Mouse (Mus musculus) left cerebral cortex, adult 8-10 months (tissue): ENCODE data around the gene Prrg2. TPM values are rescaled to one million over a fixed set of nuclear protein-coding genes. Genes with fewer than 3 reads are reported as not detected.

Source experiments
- DNase-seq, 2 experiments: peaks; one replicate each; pipeline ENCODE4 v3.0.0; 2022; ENCODE audit warnings: low spot score in 2 of 2
- total RNA-seq, 4 experiments: library from RNA; stranded (reverse); gene quantifications; 2 replicates each; pipeline ENCODE4 v1.2.4; 2022

The Prrg2 gene
- total RNA-seq, 4 experiments from 2014 or later: 6.7 to 11.5 (median 8.2) TPM

DNA sequence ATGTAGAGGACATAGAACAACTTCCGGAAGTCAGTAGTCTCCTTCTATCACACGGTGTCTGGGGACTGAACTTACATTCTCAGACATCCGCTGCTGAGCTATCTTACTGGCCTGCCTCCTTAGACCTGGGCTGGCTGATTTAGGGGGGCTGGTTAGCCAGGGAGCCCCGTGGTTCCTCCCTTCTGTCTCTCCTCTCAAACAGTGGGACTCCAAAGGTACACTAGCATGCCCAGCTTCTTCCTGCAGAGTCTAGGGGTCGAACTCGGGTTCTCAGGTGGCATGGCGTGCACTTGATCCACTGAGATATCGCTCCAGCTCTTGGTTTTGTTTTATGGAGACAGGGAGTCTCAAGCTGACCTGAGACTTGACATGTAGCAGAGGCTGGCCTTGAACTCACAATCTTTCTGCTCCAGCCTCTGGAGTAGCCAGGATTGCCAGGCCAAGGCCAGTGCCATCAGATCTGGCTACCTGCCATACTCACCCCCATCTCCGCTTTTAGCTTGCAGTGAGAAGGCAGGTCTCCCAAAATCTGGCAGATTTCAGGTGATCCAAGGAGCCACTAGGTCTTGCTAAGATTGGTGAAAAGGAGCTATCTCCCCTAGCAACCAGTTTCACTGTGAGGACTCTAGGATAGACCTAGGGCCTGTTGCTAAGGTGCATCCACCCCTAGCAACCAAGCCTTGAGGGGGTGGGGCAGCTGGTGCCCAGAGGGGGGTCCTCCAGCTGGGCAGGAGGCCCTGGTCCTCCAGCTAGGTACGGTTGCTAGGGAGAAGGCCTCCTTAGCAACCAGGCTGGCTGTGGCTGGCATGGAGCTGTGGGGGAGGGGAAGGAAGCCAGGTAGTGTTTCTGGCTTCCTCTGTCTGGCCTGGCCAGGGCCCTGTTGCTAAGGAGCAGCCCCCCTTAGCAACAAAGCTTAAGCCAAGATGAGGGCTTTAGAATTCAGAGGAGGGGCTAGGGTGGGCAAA, 3.6 kb downstream of the Prrg2 start:
- DNase-seq: no peak

GRCm38 (mm10) chr7:45056972-45057348, 5.5 kb downstream of the Prrg2 start:
- no peak for DNase-seq

- DNase-seq: no peak
Observed at GRCm38 (mm10) chr7:45056329-45056971, 6.0 kb downstream of the Prrg2 start.

DNA sequence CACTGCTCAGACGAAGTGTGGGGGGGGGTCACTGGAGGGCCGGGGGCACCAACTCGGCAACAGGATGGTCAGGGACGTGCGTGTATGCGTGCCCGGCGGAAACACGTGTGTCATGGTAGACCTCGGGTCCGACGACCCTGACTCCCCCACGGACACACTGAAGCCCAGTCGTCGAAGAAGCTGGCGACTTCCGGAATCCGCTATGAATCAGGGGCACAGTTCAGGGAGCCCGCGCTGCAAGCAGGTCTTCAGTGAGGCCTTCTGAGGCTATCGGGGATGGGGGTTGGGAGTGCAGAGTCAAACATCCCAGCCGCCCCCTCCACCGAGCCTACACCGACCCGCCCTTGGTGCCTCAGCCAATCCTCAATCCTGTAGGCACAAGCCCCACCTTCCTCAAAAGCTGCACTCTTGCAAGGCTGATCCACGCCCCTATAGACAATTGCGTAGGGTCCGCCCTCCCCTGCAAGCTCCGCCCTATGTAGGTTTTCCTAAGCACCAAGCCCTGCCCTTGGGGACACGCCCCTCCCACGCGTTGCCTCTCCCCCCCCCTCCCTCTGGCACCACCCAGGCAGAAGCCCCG, 8.5 kb downstream of the Prrg2 start:
- DNase-seq: peak; percentile 70 to 98

DNA sequence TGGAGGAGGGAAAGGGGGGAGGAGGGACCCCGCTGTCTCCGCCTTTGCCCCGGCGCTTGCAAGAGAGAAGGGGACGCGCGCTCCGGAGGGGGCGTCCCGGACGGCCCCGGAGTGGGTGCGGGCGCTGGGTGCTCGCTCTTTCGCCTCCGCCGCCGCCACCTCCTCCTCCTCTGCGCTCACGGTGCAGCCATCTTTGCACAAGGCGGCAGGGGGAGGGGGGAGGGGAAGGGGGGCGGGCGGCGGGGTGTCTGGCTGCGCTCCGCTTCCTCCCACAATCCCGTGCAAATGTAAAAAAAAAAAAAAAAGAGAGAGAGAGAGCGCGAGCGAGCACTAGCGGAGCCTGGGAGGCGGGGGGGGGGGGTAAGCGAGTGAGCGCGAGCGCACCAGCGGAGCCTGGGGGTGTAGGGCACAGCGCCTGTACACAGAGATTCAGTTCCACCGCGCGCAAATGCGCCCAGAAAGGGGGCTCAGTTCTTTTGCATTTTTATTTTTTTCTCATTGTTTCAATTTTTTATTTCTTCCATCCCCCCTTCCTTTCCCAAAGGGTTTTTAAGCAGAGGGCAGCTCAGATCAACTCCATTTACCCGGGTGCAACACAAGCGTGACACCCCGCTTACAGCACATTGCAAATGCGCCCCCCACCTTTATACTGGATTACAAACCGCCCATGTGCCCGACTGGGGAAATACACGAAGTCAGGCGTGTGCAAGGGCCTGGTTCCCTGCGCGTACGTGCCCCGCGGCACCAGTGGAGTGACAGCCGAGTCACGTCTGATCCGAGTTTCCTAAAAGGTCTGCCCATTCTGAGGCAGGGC, 9.2 kb downstream of the Prrg2 start:
- peak; percentile 58 to 70 for DNase-seq

GRCm38 (mm10) chr7:45052862-45053116, 9.7 kb downstream of the Prrg2 start, which contains the start of gene Prr12:
Gene Prr12, minus strand, starts transcription at chr7:45052881.
- no peak for DNase-seq

DNA sequence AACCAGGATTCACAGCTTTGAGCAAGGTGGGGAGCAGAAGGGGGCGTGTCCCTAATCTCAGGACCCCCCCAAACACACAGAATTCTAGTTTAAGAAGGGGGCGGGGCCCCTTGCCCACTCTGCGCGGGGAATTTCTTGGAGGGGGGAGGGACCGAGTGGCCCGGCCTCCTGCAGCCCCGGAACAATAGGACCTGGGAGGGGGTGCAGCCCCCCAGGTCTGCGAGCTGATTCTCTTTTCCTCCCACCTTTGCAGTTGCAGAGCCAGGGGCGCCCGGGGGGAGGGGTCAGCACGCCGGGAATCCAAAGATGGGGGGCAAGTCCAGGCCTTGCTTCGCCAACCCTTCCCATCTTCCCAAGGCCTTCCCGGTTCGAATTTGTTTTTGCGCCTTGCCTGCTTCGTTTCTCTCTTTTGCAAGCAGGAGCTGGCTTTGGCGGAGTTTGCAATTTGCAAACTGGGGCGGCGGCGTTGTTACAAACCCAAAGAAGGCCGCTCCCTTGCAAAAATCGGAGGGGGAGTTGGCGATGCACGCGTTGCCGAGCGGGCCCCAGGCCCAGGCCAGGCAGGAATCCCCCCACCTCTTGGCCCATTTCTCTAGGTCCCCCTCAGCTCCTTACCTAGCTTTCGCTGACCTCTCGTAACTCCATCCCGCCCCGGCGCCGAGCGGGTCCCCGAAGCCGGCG, 10.2 kb downstream of the Prrg2 start:
- DNase-seq: peak; percentile 46 to 66

GRCm38 (mm10) chr7:45051601-45051974, 10.9 kb downstream of the Prrg2 start:
- DNase-seq: no peak

DNA sequence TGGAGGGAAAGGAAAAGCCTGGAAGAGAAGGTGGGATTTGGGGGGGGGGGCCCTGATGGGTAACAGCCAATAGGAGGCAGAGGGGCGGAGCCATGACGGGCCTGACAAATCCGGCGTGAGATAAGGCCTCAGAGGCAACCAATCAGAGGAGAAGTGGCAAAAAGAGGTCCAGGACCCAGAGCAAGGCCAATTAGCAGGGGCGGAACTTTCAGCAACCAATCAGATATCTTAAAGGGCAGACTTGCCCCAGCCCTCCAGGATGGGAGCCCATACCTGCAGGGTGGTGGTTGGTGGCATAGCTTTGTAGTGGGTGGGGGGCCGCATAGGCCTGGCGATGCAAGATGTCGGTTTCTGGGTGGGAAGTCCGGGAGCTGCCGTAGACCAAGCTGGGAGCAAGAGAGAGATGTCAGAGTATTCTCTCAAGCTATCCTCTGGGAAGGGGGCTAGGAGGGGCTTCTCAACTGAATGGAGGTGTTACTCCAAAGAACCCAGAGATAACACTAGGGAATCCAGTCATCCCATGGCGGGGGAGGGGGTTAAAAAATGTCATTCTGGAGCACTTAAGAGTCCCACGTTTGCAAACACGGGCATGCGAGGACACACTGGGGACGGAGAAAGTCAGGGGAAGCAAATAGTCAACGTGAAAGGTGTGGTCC, 11.4 kb downstream of the Prrg2 start:
- peak in 1 of 2 experiments; percentile 78 for DNase-seq

DNA sequence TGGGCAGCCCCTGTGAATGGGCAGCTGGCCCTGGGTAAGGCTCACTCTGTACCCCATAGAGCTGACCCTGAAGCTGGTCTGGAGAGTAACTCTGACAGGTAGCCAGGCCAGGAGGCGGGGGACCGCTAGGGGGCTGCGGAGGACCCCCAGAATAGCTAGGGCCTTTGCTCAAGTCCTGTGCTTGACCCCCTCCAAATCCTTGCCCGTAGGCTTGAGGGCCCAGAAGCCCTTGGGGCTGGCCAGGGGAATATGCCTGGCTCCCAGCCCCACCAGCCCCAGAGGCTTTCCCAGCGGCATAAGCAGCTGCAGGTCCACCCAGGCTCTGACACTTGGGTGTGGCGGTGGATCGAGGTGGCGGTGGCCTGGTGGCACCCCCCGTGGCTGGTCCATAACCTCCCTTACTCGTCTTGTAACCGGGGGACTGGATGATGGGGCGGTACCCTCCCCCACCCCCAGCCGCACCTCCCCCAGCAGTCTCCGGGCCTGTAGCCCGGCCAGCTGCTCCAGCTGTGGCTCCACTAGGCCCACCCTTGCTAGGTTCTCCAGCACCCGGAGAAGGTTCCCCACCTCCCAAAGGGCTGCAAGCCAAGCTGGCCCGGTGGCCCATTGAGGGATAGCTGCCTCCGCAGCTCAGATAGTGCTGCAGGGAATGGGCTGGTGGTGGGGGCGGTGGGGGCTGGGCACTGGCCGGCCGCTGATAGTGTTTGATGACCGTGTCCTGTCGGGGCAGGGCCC, 13.4 kb downstream of the Prrg2 start:
- no peak for DNase-seq

GRCm38 (mm10) chr7:45048001-45048890, 14.2 kb downstream of the Prrg2 start:
- no peak for DNase-seq

DNA sequence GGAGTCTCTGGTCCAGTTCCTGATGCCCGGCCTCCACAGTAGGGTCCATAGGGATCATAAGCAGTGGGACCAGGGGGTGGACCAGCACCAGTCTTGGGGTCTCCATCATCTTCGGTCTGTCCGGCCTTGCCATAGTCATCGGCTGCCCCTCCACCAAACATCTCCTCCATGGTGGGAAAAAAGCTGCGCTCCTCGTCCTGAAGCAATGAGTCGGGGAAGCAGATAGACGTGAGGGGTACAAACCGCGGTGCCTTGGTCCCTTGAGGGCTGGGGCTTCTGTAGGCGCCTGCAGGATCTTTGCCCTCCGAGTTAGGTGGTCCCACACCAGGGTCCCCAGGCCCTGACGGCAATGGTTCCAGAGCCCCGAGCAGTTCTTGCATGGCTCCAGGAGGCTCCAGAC, 15.0 kb downstream of the Prrg2 start:
- DNase-seq: no peak

DNA sequence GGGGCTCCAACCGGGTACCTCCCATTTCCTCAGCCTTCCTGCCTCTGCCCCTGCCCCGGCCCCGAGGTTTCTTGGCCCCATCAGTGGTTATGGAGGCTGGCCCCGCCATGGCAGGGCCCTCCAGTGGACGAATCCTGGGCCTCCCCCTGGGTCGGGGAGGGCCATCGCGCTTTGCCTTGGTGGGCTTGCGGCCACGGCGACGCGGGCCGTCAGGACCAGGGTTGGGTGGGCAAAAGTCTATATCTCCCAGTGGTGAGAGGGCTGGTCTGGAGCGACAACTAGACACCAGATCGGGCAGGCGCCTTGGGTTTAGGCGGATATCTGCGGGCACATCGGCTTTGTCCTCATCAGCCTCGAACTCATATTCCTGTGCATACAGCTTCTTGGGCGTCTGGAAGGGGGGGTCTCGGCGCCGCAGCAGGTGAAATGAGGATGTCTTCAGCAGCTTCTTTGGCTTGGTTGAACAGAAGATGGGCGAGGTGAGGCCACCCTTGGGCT, 15.6 kb downstream of the Prrg2 start:
- no peak for DNase-seq

- no peak for DNase-seq
Observed at GRCm38 (mm10) chr7:45045741-45046140, 16.7 kb downstream of the Prrg2 start.

- DNase-seq: no peak
Observed at GRCm38 (mm10) chr7:45043307-45043706, 19.2 kb downstream of the Prrg2 start.

GRCm38 (mm10) chr7:45040851-45041250, 21.6 kb downstream of the Prrg2 start:
- no peak for DNase-seq

GRCm38 (mm10) chr7:45038411-45038810, 24.1 kb downstream of the Prrg2 start:
- DNase-seq: no peak

DNA sequence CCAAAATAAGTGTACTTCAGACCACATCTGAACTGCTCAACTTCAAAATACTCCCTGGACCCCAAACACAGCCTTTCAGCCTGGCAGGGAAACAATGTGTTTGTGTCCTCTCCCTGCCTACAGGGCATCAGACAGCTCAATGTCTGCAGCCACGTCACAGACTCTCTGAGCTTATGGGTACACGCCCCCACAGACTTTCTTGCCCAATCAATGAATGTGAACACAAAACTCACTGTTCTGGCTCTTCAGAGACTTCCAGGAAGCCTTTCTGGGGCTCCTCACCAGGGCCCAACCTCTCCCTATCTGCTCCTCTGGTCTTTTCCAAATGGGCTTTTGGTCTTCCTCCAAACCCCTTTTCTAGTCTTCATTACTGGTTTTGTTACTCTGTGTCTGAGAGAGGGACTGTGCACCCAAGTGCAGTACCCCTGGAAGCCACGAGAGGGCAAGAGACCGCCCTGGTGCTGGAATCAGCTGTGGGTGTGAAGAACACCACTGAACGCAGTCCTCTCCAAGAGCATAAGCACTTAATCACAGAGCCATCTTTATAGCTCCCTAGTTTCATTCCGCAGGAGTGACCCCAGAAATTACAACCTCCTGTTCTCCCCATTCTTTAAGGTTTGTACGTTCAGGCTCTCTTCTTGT, 24.6 kb downstream of the Prrg2 start:
- DNase-seq: no peak
